Mouse (Mus musculus): ENCODE results near the gene 6030452D12Rik.

- TF ChIP-seq HCFC1 (IDR thresholded peaks at IDR 0.05; ENCODE audit: borderline replicate concordance, insufficient read depth, low read length) = no peak
- no peak for TF ChIP-seq ZNF384 (IDR thresholded peaks at IDR 0.05; ENCODE audit: low read depth, low read length)
- no peak for TF ChIP-seq CHD2 (IDR thresholded peaks at IDR 0.05; ENCODE audit: low read depth, low read length)
- no peak for TF ChIP-seq ZC3H11A (IDR thresholded peaks at IDR 0.05; ENCODE audit: borderline replicate concordance, low read depth, low read length)
These were observed 18.4 kb downstream of the 6030452D12Rik start for GRCm38 (mm10) chr8:106518763-106519162.

Data from ES-E14 (cell line).